Mouse (Mus musculus): ENCODE measurements around the gene Prelp. TPM values are rescaled to one million over a fixed set of nuclear protein-coding genes. Genes with fewer than 3 reads are reported as not detected.

Prelp gene
- polyA plus RNA-seq, 1 experiment from 2014 or later = 4.4 TPM

DNA sequence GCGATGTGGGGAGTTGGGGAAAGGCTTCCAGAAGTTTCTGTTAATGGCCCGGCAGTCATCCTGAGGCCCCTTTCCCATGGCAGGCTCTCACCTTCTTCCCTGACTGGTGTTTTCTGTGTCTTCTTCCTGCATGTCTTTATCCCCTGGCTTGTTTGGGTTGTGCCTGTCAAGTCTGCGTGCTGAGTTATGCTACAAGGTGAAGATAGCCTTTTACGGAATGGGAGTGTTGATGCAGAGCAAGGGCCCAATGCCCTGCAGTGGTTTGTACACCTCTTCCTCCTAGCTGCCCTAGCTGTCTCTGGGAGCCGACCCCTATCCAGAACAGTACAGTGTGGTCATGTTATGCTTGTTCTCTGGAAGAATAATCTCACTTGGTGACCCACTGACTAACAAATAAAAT lies 60.2 kb downstream of the Prelp start:
- no peak overlapping the region for H3K9ac ChIP-seq (ENCODE audit: low read length)
- no peaks in the 10 kb centered on the region for H3K9me3 ChIP-seq (replicated peaks; ENCODE audit: control insufficient read depth, low read length)
- H3K27ac ChIP-seq (ENCODE audit: low read length) = no peak overlapping the region
- WGBS = 45% methylated on average over 5 of the region's 5 CpGs
- H3K4me2 ChIP-seq (ENCODE audit: low read depth, low read length) = no peak overlapping the region
- H3K36me3 ChIP-seq (ENCODE audit: control insufficient read depth, insufficient read depth) = no peaks in the 10 kb centered on the region
- no peak for ATAC-seq (replicated peaks; ENCODE audit: extremely low read depth, insufficient read depth, low FRiP score)
- no peak overlapping the region for H3K4me3 ChIP-seq (ENCODE audit: low read length)
- no peaks in the 10 kb centered on the region for H3K27me3 ChIP-seq (ENCODE audit: control insufficient read depth, insufficient read depth, low read length)
- H3K4me1 ChIP-seq (ENCODE audit: control insufficient read depth, insufficient read depth, low read length) = peaks cover 20% of the 10 kb centered on the region

Other genes starting within 250 kb of the Prelp start
- gene Lax1, start 231.3 kb downstream of the Prelp start, polyA plus RNA-seq (2015; fragmentation: Nextera tagmentation; extraction: Ambion mirVana) = 1.2 and 3.2 TPM in 2 replicates
- gene Atp2b4, start 120.4 kb downstream of the Prelp start, polyA plus RNA-seq (2015; fragmentation: Nextera tagmentation; extraction: Ambion mirVana) = 10.3 and 11.0 TPM in 2 replicates
- 0.28 and 0.36 TPM in 2 replicates for gene Optc, start 13.4 kb downstream of the Prelp start, polyA plus RNA-seq (2015; fragmentation: Nextera tagmentation; extraction: Ambion mirVana)
- 23.6 and 29.5 TPM in 2 replicates for gene Fmod, start 115.8 kb upstream of the Prelp start, polyA plus RNA-seq (2015; fragmentation: Nextera tagmentation; extraction: Ambion mirVana)
- 49.5 and 50.9 TPM in 2 replicates for gene Btg2, start 157.7 kb upstream of the Prelp start, polyA plus RNA-seq (2015; fragmentation: Nextera tagmentation; extraction: Ambion mirVana)
- 0.31 and 0.46 TPM in 2 replicates for gene Chit1, start 189.8 kb upstream of the Prelp start, polyA plus RNA-seq (2015; fragmentation: Nextera tagmentation; extraction: Ambion mirVana)